Mouse (Mus musculus) granulocyte monocyte progenitor cell, adult 5-6 weeks (primary cell): Measurements from ENCODE around the gene Cby3. TPM values are rescaled to one million over a fixed set of nuclear protein-coding genes. Genes with fewer than 3 reads are reported as not detected.
A peak's percentile ranks its signal among the peaks of the same experiment; 100 is the strongest.

Experiments used
- ATAC-seq: replicated peaks from 2 replicates; pipeline ENCODE4 v1.8.0; 2016; ENCODE audit warnings: mild to moderate bottlenecking, moderate TSS enrichment, inconsistent platforms; ENCODE audit not compliant: poor library complexity, severe bottlenecking
- total RNA-seq, 2 experiments: library from RNA; stranded (forward) in 1 of 2; stranded (reverse) in 1 of 2; fragments of 200-712, 200-1000 nt in 1 of 2; fragments of >200 nt in 1 of 2; fragmentation: Nextera tagmentation in 1 of 2; gene quantifications; 2 replicates each; pipeline ENCODE4 v1.2.3; 2014 to 2017

Cby3 gene
- total RNA-seq, 2 experiments from 2014 or later: not detected

DNA sequence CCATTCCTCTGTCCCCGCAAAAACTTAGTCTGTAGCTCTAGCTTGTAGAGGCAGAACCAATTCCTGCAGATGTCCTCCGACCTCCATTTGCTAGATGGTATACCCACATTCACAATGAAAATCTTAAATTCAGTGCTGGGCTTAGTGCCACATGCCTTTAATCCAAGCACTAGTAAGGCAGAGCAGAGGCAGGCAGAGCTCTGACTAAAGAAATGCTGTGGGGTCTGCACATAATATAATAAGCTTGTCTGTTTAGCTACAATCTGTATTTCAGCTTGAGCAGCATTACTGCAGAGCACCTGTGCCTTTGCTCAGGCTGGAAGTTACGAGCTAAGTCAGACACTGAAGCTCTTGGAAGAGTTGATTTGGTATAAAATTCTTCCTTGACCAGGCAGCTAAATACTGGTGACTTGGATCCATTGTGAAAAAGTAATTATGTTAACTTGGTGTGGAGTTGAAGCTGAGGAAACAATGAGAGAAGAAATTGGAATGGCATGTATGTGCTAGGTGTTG is 33.0 kb downstream of the Cby3 start:
- ATAC-seq: no peak

DNA sequence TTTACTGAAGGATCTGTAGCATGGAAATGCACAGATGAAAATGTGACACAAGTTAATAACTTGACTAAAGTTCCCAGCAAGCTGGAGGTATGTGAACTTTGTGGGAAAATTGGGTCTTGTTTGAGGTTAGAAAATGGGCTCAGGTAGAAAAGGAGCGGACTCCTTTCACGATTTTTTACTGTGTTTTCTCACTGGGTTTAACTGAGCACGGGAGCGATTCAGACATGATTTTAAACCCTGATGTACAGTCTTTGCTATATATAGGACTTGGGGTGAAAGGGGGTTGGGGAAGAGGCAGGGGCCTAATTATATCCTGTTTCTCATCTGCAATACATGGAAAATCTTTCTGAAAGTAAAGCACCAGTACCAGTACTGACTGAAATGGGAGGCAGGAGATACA is 33.4 kb downstream of the Cby3 start:
- 0 out of 2 replicates have a peak, but pooled peaks have one; percentile 7 for ATAC-seq

DNA sequence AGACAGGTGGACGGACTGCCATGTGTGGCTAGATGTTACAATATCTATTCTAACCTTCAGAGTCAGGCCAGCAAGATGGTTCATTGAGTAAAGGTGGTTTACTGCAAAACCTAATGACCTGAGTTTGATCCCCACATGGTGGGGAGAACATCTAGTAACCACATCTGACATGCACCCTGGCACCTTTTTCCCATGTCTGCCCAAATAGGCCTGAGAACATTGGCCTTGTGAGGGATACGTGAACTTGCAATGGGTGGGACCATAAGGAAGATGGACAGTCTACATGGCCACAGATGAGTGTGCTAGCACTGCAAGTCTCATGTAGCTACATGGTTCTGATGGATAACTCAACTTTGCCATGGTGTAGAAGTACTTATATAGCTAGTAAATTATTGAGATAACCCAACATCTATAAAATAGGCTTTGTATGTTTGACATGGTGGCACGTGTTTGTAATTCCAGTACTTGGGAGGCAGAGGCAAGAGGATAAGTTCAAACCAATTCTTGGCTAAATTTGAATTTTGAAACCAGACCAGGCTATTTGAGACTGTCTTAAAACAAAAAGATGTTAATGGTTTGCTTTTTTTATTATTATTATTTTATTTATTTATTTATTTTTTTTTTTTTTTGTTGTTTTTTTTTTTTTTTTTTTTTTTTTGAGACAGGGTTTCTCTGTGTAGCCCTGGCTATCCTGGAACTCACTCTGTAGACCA is 34.1 kb downstream of the Cby3 start:
- ATAC-seq: peak; percentile 15

DNA sequence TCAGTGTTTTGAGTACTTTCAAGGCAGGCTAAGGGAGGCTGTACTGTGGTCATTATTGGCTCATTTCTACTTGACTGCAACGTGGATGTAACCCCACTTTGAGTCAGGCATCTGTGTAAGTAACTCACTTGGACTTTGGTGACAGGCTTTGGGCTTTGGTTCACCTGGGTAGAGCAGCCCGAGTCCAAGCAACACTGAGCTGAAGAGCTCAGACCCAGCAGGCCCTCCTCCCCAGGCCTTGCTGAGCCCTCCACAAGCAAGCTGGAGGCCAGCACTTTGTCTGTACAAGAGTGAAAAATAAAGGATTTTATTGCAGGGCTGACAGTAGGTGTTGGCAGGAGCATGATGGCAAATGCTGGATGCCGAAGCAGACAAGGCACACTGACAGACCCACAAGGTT is 34.7 kb downstream of the Cby3 start:
- ATAC-seq: no peak

DNA sequence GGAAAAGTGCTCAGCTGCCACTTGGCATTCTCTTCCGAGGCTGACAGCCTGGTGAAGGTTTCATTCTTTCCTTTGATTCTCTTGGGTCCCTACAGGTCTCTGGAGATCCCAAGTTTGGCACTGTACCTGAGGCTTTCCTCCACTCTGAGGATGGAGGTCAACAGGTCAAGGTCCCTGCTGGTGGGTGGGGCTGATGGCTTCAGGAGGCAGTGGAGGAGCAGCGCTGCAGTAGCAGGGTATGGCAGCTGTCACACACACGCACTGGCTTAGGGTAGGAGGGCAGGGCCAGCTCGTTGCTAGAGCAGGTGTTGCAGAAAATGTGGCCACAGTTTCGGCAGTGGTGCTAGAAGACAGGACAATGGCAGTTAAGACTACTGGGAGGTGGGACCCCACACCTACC is 35.4 kb downstream of the Cby3 start:
- ATAC-seq: no peak; the same call in 1 of the 2 replicates

DNA sequence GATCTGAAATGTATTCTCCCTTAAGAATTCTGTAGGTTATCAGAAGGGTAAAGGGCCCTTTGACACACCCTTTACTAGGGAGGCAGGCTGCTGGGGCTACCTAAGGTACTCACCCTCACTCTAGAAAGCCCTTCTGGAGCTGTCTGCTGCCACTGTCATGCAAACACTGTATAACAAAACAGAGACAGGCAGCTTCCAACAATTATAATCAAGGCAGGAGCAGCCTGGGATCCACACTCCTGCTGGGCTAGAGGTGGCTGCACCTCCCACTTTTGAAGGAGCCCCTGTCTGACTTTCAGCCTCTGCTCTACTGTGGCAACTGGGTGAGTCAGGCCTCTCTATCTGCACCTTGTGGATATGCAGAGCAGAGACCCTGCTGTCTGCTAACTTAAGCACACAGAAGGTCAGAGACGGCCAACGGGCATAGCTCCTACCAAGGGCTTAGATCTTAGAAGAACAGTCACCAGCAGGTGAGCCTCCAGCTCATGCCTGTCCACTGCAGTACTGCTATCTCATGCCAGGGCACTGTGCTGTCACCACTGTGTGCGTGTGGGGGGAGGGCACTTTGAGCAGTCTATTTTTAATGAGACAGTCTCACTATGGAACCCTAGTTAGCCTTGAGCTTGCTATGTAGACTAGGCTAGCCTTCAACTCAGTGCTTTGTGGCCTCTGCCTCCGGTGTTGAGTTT is 37.2 kb downstream of the Cby3 start:
- ATAC-seq: no peak

DNA sequence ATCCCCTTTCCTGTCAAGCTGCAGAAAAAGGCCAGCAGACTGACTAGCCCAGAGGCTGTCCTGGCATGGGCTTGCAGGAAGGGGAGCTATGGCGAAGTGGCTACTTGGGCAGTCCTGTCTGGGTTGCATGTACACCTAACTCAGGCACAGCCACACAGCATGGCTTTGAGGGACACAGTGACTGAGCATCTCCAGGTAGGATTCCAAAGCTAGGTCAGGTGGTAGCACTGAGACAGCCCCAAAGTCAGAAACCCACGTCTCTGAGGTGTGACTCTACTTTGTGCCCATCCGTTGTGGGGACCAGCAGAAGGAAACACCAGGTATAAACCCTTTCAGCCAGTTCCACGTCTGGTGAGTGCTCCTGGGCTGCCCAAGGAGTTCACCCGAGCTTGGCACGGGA is 39.0 kb downstream of the Cby3 start:
- ATAC-seq: no peak

DNA sequence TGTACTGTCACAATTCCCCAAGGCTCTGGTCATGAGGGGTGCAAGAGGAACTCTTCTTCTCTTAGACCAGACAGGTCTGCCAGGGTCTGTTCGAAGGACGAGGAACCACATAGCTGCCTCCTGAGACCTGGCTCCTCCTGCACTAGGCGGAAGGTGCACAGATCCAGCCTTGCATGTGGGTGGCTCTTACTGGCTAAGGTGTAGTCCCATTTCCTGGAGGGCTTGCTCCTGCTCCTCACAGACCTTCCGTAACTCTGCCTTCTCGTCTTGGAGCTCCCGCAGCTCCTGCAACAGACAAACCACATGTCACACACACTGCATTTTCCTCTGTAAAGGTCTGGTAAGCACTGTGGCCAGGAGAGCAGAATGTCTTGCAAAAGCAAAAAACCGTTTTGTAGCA is 40.5 kb downstream of the Cby3 start:
- ATAC-seq: no peak

DNA sequence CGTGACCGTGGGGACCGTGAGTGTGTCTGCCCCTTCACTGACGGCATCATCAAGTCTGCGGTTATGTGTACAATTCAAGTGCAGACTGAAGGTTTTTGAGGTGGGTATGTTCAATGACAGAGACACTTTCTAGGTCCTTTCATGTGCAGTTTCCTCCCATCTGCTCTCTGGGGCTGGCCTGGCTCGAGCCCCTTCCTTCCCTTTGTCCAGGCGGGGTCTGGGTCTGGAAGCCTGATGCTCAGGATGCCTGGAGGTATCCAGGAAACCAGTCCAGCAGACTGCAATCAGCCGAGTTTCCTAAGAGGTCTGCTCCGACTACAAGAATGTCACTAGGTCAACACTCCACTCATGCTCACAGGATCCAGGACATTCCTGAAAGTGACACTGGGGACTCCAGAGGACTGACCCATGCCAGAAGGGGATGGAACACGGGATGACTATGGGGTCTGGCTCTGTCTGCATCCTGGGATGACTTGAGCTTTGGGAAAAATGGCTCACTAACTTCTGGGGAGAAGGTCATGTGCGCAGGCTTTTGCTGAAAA is 42.6 kb downstream of the Cby3 start:
- no peak for ATAC-seq

DNA sequence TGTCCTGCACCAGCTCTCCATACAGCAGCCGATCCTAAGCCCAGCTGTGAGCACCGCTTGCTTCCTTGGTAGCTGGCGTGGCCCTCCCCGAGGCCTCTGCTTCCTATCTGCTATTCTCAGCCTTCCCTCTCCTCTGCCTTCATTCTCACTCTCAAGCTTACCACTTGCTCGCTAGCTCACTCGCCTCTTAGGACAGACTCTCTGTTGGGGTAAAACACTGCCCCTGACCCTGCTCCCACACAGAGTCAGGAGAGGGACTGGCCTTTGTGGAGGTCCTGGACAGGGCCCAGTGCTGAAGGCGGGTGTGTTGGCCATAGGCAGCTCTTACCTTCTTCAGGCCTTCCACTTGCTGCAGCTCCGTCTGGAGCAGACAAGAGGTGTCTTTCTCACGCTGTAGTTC is 43.1 kb downstream of the Cby3 start:
- ATAC-seq: no peak

DNA sequence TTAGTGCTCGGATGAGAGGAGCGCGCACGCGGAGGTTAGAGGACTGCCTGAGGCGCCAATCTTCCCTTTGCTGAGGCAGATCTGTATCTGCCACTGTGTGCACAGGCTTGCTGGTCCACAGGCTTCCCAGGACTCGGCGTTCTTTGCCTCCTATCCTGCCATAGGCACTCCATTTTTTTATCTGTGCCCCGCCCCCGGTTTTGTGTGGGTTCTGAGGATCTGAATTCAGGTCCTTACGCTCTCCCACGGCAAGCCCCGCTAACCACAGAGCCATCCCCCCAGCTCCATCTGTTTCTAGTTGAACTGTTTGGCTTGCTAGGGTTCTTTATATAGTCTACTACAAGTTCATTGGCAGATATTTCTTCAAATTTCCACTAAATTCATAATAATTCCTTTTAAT is 44.5 kb downstream of the Cby3 start:
- no peak for ATAC-seq

DNA sequence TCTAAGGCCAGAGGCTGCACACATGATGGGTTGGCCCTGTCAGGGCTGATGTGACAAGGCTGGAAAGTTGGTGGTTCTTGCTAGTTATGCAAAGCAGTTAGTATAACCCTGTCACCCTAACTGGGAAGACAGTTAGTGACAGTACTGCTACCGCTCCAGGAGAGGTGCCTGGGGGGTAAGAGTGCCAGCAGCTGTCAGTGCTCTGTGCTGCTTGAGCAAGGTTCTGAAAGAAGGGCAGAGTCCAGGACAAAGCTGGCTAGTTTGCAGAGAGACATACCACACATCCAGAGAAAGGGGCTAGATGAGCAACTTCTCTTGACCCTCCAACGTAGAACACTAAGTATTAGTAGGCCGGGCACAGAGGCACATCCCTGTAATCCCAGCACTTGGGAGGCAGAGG is 48.2 kb downstream of the Cby3 start:
- no peak for ATAC-seq

DNA sequence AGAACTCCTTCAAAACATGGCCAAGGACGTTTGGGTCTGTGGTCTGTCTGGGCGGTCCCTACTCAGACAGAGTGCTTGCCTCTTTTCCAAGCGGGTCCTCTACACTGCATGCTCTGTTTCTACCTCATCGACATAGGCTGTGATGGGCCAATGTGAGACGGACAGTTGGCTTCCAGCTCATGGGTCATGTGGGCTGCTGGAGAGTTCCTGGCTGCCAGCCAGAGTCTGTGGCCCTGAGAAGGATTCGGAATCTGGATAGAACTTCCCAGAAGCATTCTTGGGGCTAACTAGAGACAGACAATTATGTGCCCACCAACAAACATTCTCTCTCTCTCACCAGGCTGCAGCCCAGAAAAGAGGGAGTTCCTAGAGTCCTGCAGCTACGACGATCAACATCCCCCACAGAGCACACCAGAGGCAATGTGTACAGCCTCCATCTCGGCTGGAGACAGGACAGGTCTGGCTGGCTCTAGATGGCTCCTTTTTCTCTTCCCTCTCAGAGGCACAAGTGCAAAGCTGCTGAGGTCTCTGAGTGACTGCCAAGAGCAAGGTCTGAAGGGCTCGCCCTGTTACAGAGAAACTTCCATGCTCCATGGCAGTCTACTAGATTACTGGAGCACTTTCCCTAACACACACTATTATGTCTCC is 49.2 kb downstream of the Cby3 start:
- ATAC-seq: no peak

DNA sequence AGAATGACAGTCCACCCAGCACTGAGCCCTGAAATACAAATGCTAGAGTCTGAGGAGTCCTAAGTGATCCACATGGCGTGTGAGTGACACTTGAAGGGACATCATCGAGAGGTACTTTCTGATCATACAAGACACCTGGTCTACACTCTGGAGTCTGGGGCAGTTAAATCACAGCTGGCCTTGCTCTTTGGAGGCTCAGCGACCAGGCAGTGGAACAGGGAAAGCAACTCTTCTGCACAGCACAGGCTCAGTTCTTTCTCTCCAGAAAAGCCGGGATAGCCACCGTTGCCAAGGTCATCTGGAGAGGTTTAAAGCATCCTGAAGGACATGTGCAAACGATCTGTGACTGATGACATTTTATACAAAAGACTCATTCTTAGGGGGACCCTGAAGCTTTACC is 53.0 kb downstream of the Cby3 start:
- ATAC-seq: no peak

Other genes with a start within 250 kb of the Cby3 start
- 53.7 and 63.7 TPM in 2 replicates for gene Tbc1d9b, start 223.1 kb upstream of the Cby3 start, total RNA-seq (2014; fragmentation: Nextera tagmentation)
- gene Tbc1d9b, start 223.1 kb upstream of the Cby3 start, total RNA-seq (2017): 76.4 and 97.2 TPM in 2 replicates
- gene Mrnip, start 180.0 kb upstream of the Cby3 start, total RNA-seq (2014; fragmentation: Nextera tagmentation): 18.4 and 27.7 TPM in 2 replicates
- gene Mrnip, start 180.0 kb upstream of the Cby3 start, total RNA-seq (2017): 13.9 and 22.0 TPM in 2 replicates
- 89.7 and 92.6 TPM in 2 replicates for gene Sqstm1, start 143.6 kb upstream of the Cby3 start, total RNA-seq (2014; fragmentation: Nextera tagmentation)
- gene Sqstm1, start 143.6 kb upstream of the Cby3 start, total RNA-seq (2017): 131 and 165 TPM in 2 replicates
- 22.7 and 23.9 TPM in 2 replicates for gene Mgat4b, start 143.6 kb upstream of the Cby3 start, total RNA-seq (2014; fragmentation: Nextera tagmentation)
- 11.5 and 14.6 TPM in 2 replicates for gene Mgat4b, start 143.6 kb upstream of the Cby3 start, total RNA-seq (2017)
- gene Ltc4s, start 115.8 kb upstream of the Cby3 start, total RNA-seq (2014; fragmentation: Nextera tagmentation): 1.6 TPM in 1 of 2 replicates, not detected in the other
- gene Ltc4s, start 115.8 kb upstream of the Cby3 start, total RNA-seq (2017): not detected in 2 replicates
- 11.7 and 13.4 TPM in 2 replicates for gene Maml1, start 62.2 kb upstream of the Cby3 start, total RNA-seq (2014; fragmentation: Nextera tagmentation)
- 3.9 and 4.6 TPM in 2 replicates for gene Maml1, start 62.2 kb upstream of the Cby3 start, total RNA-seq (2017)
- gene Canx, start 28.8 kb upstream of the Cby3 start, total RNA-seq (2014; fragmentation: Nextera tagmentation): 406 and 409 TPM in 2 replicates
- 955 and 1,233 TPM in 2 replicates for gene Canx, start 28.8 kb upstream of the Cby3 start, total RNA-seq (2017)
- 644 and 818 TPM in 2 replicates for gene Hnrnph1, start 22.5 kb downstream of the Cby3 start, total RNA-seq (2014; fragmentation: Nextera tagmentation)
- 838 and 1,051 TPM in 2 replicates for gene Hnrnph1, start 22.5 kb downstream of the Cby3 start, total RNA-seq (2017)
- gene Rufy1, start 76.7 kb downstream of the Cby3 start, total RNA-seq (2014; fragmentation: Nextera tagmentation): 42.1 and 52.7 TPM in 2 replicates
- gene Rufy1, start 76.7 kb downstream of the Cby3 start, total RNA-seq (2017): 34.6 and 48.3 TPM in 2 replicates
- gene Adamts2, start 247.6 kb downstream of the Cby3 start, total RNA-seq (2014; fragmentation: Nextera tagmentation): not detected in 2 replicates
- not detected in 2 replicates for gene Adamts2, start 247.6 kb downstream of the Cby3 start, total RNA-seq (2017)